Mouse (Mus musculus) testis, adult 2 months (tissue): Measurements from ENCODE around the gene Prim2. TPM values are rescaled to one million over a fixed set of nuclear protein-coding genes. Genes with fewer than 3 reads are reported as not detected.

Experiments used
- H3K27ac ChIP-seq: fragments of 200-500 bp; 2 replicates; pipeline ENCODE4 v1.5.1; 2012; ENCODE audit warnings: low read depth, low read length; ENCODE audit not compliant: control insufficient read depth, insufficient read depth
- H3K27me3 ChIP-seq: fragments of 200-500 bp; 2 replicates; pipeline ENCODE4 v1.6.1; 2012; ENCODE audit warnings: mild to moderate bottlenecking, low read length, moderate library complexity; ENCODE audit not compliant: control insufficient read depth, insufficient read depth
- H3K36me3 ChIP-seq: fragments of 200-500 bp; 2 replicates; pipeline ENCODE4 v1.6.1; 2012; ENCODE audit warnings: mild to moderate bottlenecking, low read length; ENCODE audit not compliant: control insufficient read depth, insufficient read depth
- H3K4me1 ChIP-seq: fragments of 200-500 bp; 2 replicates; pipeline ENCODE4 v1.6.1; 2012; ENCODE audit warnings: low read length; ENCODE audit not compliant: control insufficient read depth, insufficient read depth
- H3K4me3 ChIP-seq: fragments of 200-500 bp; 2 replicates; pipeline ENCODE4 v1.5.1; 2012; ENCODE audit warnings: low read depth, mild to moderate bottlenecking, low read length, moderate library complexity, mixed read lengths; ENCODE audit not compliant: control insufficient read depth
- CTCF ChIP-seq: fragments of 200-500 bp; IDR thresholded peaks from 2 replicates; pipeline ENCODE4 v1.5.1; 2012; ENCODE audit warnings: low read depth, mild to moderate bottlenecking, inconsistent platforms, low read length, moderate library complexity; ENCODE audit not compliant: control insufficient read depth, insufficient read depth, insufficient replicate concordance
- POLR2A ChIP-seq: fragments of 200-500 bp; IDR thresholded peaks from 2 replicates; pipeline ENCODE4 v1.6.1; 2012; ENCODE audit warnings: low read depth, mild to moderate bottlenecking, inconsistent platforms, low read length, moderate library complexity; ENCODE audit not compliant: control insufficient read depth
- polyA plus RNA-seq: library from polyadenylated mRNA; depleted of rRNA; stranded (reverse); fragments of >200 nt; gene quantifications from 2 replicates; pipeline ENCODE4 v1.2.3, GENCODE M21; 2012

Prim2 gene
- polyA plus RNA-seq, 1 experiment: 17.0 TPM

- Histone ChIP-seq H3K4me3 (no peak overlapping the region), H3K4me1 (no peaks in the 10 kb centered on the region), H3K36me3 (no peaks in the 10 kb centered on the region), H3K27ac (no peak overlapping the region), H3K27me3 (no peaks in the 10 kb centered on the region)
- TF ChIP-seq CTCF: no peak
- no peak for TF ChIP-seq POLR2A
Measured at GRCm38 (mm10) chr1:33565764-33566401, 103.7 kb downstream of the Prim2 start.

- no peak for TF ChIP-seq CTCF
- no peak for TF ChIP-seq POLR2A
- Histone ChIP-seq H3K36me3 (no peaks in the 10 kb centered on the region), H3K4me3 (no peak overlapping the region), H3K4me1 (no peaks in the 10 kb centered on the region), H3K27ac (no peak overlapping the region), H3K27me3 (no peaks in the 10 kb centered on the region)
Measured at GRCm38 (mm10) chr1:33564032-33564431, 105.6 kb downstream of the Prim2 start.

GRCm38 (mm10) chr1:33563611-33564010, 106.0 kb downstream of the Prim2 start:
- Histone ChIP-seq H3K27me3 (no peaks in the 10 kb centered on the region), H3K4me3 (no peak overlapping the region), H3K27ac (no peak overlapping the region), H3K36me3 (no peaks in the 10 kb centered on the region), H3K4me1 (no peaks in the 10 kb centered on the region)
- no peak for TF ChIP-seq CTCF
- TF ChIP-seq POLR2A: no peak

- H3K36me3 ChIP-seq: no peaks in the 10 kb centered on the region
- no peak overlapping the region for H3K27ac ChIP-seq
- no peaks in the 10 kb centered on the region for H3K27me3 ChIP-seq
- no peak overlapping the region for H3K4me3 ChIP-seq
- no peaks in the 10 kb centered on the region; the same call in 1 of the 2 replicates for H3K4me1 ChIP-seq
- TF ChIP-seq CTCF: no peak
- TF ChIP-seq POLR2A: no peak
Measured at GRCm38 (mm10) chr1:33556638-33557037, 113.0 kb downstream of the Prim2 start.

GRCm38 (mm10) chr1:33555626-33556025, 114.0 kb downstream of the Prim2 start:
- Histone ChIP-seq H3K4me1 (no peaks in the 10 kb centered on the region; the same call in 1 of the 2 replicates), H3K27me3 (no peaks in the 10 kb centered on the region), H3K36me3 (no peaks in the 10 kb centered on the region), H3K4me3 (no peak overlapping the region), H3K27ac (no peak overlapping the region)
- no peak for TF ChIP-seq CTCF
- no peak for TF ChIP-seq POLR2A

GRCm38 (mm10) chr1:33551350-33551749, 118.2 kb downstream of the Prim2 start:
- no peak overlapping the region for H3K4me3 ChIP-seq
- H3K27ac ChIP-seq: no peak overlapping the region

GRCm38 (mm10) chr1:33541708-33542107, 127.9 kb downstream of the Prim2 start:
- no peak overlapping the region for H3K4me3 ChIP-seq
- H3K27ac ChIP-seq: no peak overlapping the region
- TF ChIP-seq CTCF: no peak
- no peaks in the 10 kb centered on the region for H3K4me1 ChIP-seq
- H3K27me3 ChIP-seq: no peaks in the 10 kb centered on the region
- no peaks in the 10 kb centered on the region for H3K36me3 ChIP-seq

More at GRCm38 (mm10) chr1:33551350-33551749, 118.2 kb downstream of the Prim2 start:
- TF ChIP-seq CTCF (no peak), POLR2A (no peak)
- Histone ChIP-seq H3K4me1 (no peaks in the 10 kb centered on the region; the same call in 1 of the 2 replicates), H3K27me3 (no peaks in the 10 kb centered on the region), H3K36me3 (no peaks in the 10 kb centered on the region)

- Histone ChIP-seq H3K4me1 (no peaks in the 10 kb centered on the region), H3K4me3 (no peak overlapping the region), H3K36me3 (no peaks in the 10 kb centered on the region), H3K27ac (no peak overlapping the region), H3K27me3 (no peaks in the 10 kb centered on the region)
- TF ChIP-seq POLR2A: no peak
Measured at GRCm38 (mm10) chr1:33537948-33538347, 131.6 kb downstream of the Prim2 start.
